Mouse (Mus musculus): ENCODE measurements at regions not wholly inside any gene's neighbourhood (a gene's known extent, or its start where the extent isn't known, plus 50 kb on each side); places are given as distances from the start of the nearest gene placed in this dataset.

- ATAC-seq (ENCODE audit: low FRiP score, low read depth): no peak
- H3K9me3 ChIP-seq: no peaks in the 10 kb centered on the region
- H3K4me1 ChIP-seq: no peaks in the 10 kb centered on the region
- H3K27me3 ChIP-seq: no peaks in the 10 kb centered on the region
- no peak overlapping the region for H3K9ac ChIP-seq (replicated peaks)
- 85% methylated on average over 1 of the region's 1 CpGs for WGBS
- no peak overlapping the region for H3K4me3 ChIP-seq
- H3K27ac ChIP-seq (replicated peaks): no peak overlapping the region
- no peak overlapping the region for H3K4me2 ChIP-seq (replicated peaks)
- H3K36me3 ChIP-seq: no peaks in the 10 kb centered on the region
Observed at GRCm38 (mm10) chr12:59582587-59582986, 363.1 kb upstream of the Fbxo33 start.

- Histone ChIP-seq H3K36me3 (no peaks in the 10 kb centered on the region), H3K4me2 (replicated peaks) (no peak overlapping the region), H3K27ac (replicated peaks) (no peak overlapping the region), H3K9ac (replicated peaks) (no peak overlapping the region), H3K27me3 (no peaks in the 10 kb centered on the region), H3K4me3 (no peak overlapping the region), H3K4me1 (no peaks in the 10 kb centered on the region), H3K9me3 (no peaks in the 10 kb centered on the region)
- 57% methylated on average over 5 of the region's 5 CpGs for WGBS
- ATAC-seq (ENCODE audit: low FRiP score, low read depth): no peak
Observed at GRCm38 (mm10) chr12:59579694-59580093, 360.2 kb upstream of the Fbxo33 start.

GRCm38 (mm10) chr12:59563960-59564359 lies 344.4 kb upstream of the Fbxo33 start:
- Histone ChIP-seq H3K36me3 (no peaks in the 10 kb centered on the region), H3K4me3 (no peak overlapping the region), H3K9ac (replicated peaks) (no peak overlapping the region), H3K27me3 (no peaks in the 10 kb centered on the region), H3K9me3 (no peaks in the 10 kb centered on the region), H3K4me1 (no peaks in the 10 kb centered on the region), H3K4me2 (replicated peaks) (no peak overlapping the region), H3K27ac (replicated peaks) (no peak overlapping the region)
- WGBS: 89% methylated on average over 3 of the region's 3 CpGs
- ATAC-seq (ENCODE audit: low FRiP score, low read depth): no peak

GRCm38 (mm10) chr12:59539788-59540187 lies 320.3 kb upstream of the Fbxo33 start:
- ATAC-seq (ENCODE audit: low FRiP score, low read depth): no peak
- no peak overlapping the region for H3K27ac ChIP-seq (replicated peaks)
- no peaks in the 10 kb centered on the region for H3K27me3 ChIP-seq
- no peaks in the 10 kb centered on the region for H3K9me3 ChIP-seq
- H3K4me3 ChIP-seq: no peak overlapping the region
- H3K9ac ChIP-seq (replicated peaks): no peak overlapping the region
- no peak overlapping the region for H3K4me2 ChIP-seq (replicated peaks)
- 85% methylated on average over 2 of the region's 2 CpGs for WGBS
- no peaks in the 10 kb centered on the region for H3K4me1 ChIP-seq
- H3K36me3 ChIP-seq: no peaks in the 10 kb centered on the region

- Histone ChIP-seq H3K4me1 (no peaks in the 10 kb centered on the region), H3K4me3 (no peak overlapping the region), H3K27ac (replicated peaks) (no peak overlapping the region), H3K9me3 (no peaks in the 10 kb centered on the region), H3K27me3 (no peaks in the 10 kb centered on the region), H3K9ac (replicated peaks) (no peak overlapping the region), H3K4me2 (replicated peaks) (no peak overlapping the region), H3K36me3 (no peaks in the 10 kb centered on the region)
- WGBS: 81% methylated on average over 4 of the region's 4 CpGs
- no peak for ATAC-seq (ENCODE audit: low FRiP score, low read depth)
Observed at GRCm38 (mm10) chr12:59530521-59530920, 311.0 kb upstream of the Fbxo33 start.

GRCm38 (mm10) chr12:59523368-59523767 lies 303.8 kb upstream of the Fbxo33 start:
- Histone ChIP-seq H3K27me3 (no peaks in the 10 kb centered on the region), H3K4me3 (no peak overlapping the region), H3K4me1 (no peaks in the 10 kb centered on the region), H3K36me3 (no peaks in the 10 kb centered on the region), H3K27ac (replicated peaks) (no peak overlapping the region), H3K9ac (replicated peaks) (no peak overlapping the region), H3K4me2 (replicated peaks) (no peak overlapping the region), H3K9me3 (no peaks in the 10 kb centered on the region)
- ATAC-seq (ENCODE audit: low FRiP score, low read depth): no peak
- 83% methylated on average over 2 of the region's 2 CpGs for WGBS

GRCm38 (mm10) chr12:59521946-59522345 lies 302.4 kb upstream of the Fbxo33 start:
- H3K36me3 ChIP-seq: no peaks in the 10 kb centered on the region
- ATAC-seq (ENCODE audit: low FRiP score, low read depth): no peak
- 95% methylated on average over 3 of the region's 3 CpGs for WGBS
- no peaks in the 10 kb centered on the region for H3K9me3 ChIP-seq
- no peak overlapping the region for H3K27ac ChIP-seq (replicated peaks)
- H3K4me3 ChIP-seq: no peak overlapping the region
- H3K9ac ChIP-seq (replicated peaks): no peak overlapping the region
- H3K4me2 ChIP-seq (replicated peaks): no peak overlapping the region
- H3K4me1 ChIP-seq: no peaks in the 10 kb centered on the region
- H3K27me3 ChIP-seq: no peaks in the 10 kb centered on the region

- H3K36me3 ChIP-seq: no peaks in the 10 kb centered on the region
- 90% methylated on average over 4 of the region's 4 CpGs for WGBS
- no peak overlapping the region for H3K4me3 ChIP-seq
- H3K4me1 ChIP-seq: no peaks in the 10 kb centered on the region
- H3K27ac ChIP-seq (replicated peaks): no peak overlapping the region
- H3K27me3 ChIP-seq: no peaks in the 10 kb centered on the region
- no peaks in the 10 kb centered on the region for H3K9me3 ChIP-seq
- no peak for ATAC-seq (ENCODE audit: low FRiP score, low read depth)
- no peak overlapping the region for H3K9ac ChIP-seq (replicated peaks)
- no peak overlapping the region for H3K4me2 ChIP-seq (replicated peaks)
Observed at GRCm38 (mm10) chr12:59509857-59510256, 290.3 kb upstream of the Fbxo33 start.

GRCm38 (mm10) chr12:59509175-59509574 lies 289.6 kb upstream of the Fbxo33 start:
- no peaks in the 10 kb centered on the region for H3K36me3 ChIP-seq
- no peaks in the 10 kb centered on the region for H3K9me3 ChIP-seq
- H3K4me3 ChIP-seq: no peak overlapping the region
- WGBS: 77% methylated on average over 2 of the region's 2 CpGs
- no peak for ATAC-seq (ENCODE audit: low FRiP score, low read depth)
- H3K4me1 ChIP-seq: no peaks in the 10 kb centered on the region
- H3K9ac ChIP-seq (replicated peaks): no peak overlapping the region
- H3K27ac ChIP-seq (replicated peaks): no peak overlapping the region
- no peaks in the 10 kb centered on the region for H3K27me3 ChIP-seq
- no peak overlapping the region for H3K4me2 ChIP-seq (replicated peaks)

GRCm38 (mm10) chr12:59507431-59507830 lies 287.9 kb upstream of the Fbxo33 start:
- 44% methylated on average over 1 of the region's 1 CpGs for WGBS
- no peak for ATAC-seq (ENCODE audit: low FRiP score, low read depth)
- H3K4me3 ChIP-seq: no peak overlapping the region

GRCm38 (mm10) chr12:59497434-59497833 lies 277.9 kb upstream of the Fbxo33 start:
- WGBS: 95% methylated on average over 1 of the region's 1 CpGs
- Histone ChIP-seq H3K36me3 (no peaks in the 10 kb centered on the region), H3K9ac (replicated peaks) (no peak overlapping the region), H3K27ac (replicated peaks) (no peak overlapping the region), H3K4me2 (replicated peaks) (no peak overlapping the region), H3K4me1 (no peaks in the 10 kb centered on the region), H3K27me3 (no peaks in the 10 kb centered on the region), H3K4me3 (no peak overlapping the region), H3K9me3 (no peaks in the 10 kb centered on the region)
- ATAC-seq (ENCODE audit: low FRiP score, low read depth): no peak

More at GRCm38 (mm10) chr12:59507431-59507830, 287.9 kb upstream of the Fbxo33 start:
- Histone ChIP-seq H3K27ac (replicated peaks) (no peak overlapping the region), H3K36me3 (no peaks in the 10 kb centered on the region), H3K27me3 (no peaks in the 10 kb centered on the region), H3K4me2 (replicated peaks) (no peak overlapping the region), H3K4me1 (no peaks in the 10 kb centered on the region), H3K9ac (replicated peaks) (no peak overlapping the region), H3K9me3 (no peaks in the 10 kb centered on the region)

GRCm38 (mm10) chr12:59488019-59488418 lies 268.5 kb upstream of the Fbxo33 start:
- Histone ChIP-seq H3K27me3 (no peaks in the 10 kb centered on the region), H3K4me1 (no peaks in the 10 kb centered on the region), H3K9ac (replicated peaks) (no peak overlapping the region), H3K27ac (replicated peaks) (no peak overlapping the region), H3K4me2 (replicated peaks) (no peak overlapping the region), H3K9me3 (no peaks in the 10 kb centered on the region), H3K4me3 (no peak overlapping the region), H3K36me3 (no peaks in the 10 kb centered on the region)
- 82% methylated on average over 6 of the region's 6 CpGs for WGBS
- no peak for ATAC-seq (ENCODE audit: low FRiP score, low read depth)

- WGBS: 81% methylated on average over 1 of the region's 1 CpGs
- no peaks in the 10 kb centered on the region for H3K27me3 ChIP-seq
- H3K4me2 ChIP-seq (replicated peaks): no peak overlapping the region
- no peak for ATAC-seq (ENCODE audit: low FRiP score, low read depth)
- H3K4me3 ChIP-seq: no peak overlapping the region
- H3K36me3 ChIP-seq: no peaks in the 10 kb centered on the region
- H3K9ac ChIP-seq (replicated peaks): no peak overlapping the region
- H3K4me1 ChIP-seq: no peaks in the 10 kb centered on the region
- H3K9me3 ChIP-seq: no peaks in the 10 kb centered on the region
- no peak overlapping the region for H3K27ac ChIP-seq (replicated peaks)
Observed at GRCm38 (mm10) chr12:59487507-59487906, 268.0 kb upstream of the Fbxo33 start.
